Mouse (Mus musculus): ENCODE measurements around the gene Tnni2. TPM values are rescaled to one million over a fixed set of nuclear protein-coding genes. Genes with fewer than 3 reads are reported as not detected.

The Tnni2 gene
- polyA plus RNA-seq, 1 experiment from 2014 or later, result 29.3 TPM

GRCm38 (mm10) chr7:142407935-142408334 is 33.7 kb upstream of the Tnni2 start:
- no peak overlapping the region for H3K4me3 ChIP-seq (replicated peaks)
- H3K36me3 ChIP-seq (replicated peaks), result no peaks in the 10 kb centered on the region
- H3K4me2 ChIP-seq, result no peak overlapping the region
- no peak for ATAC-seq (ENCODE audit: insufficient read depth)
- no peaks in the 10 kb centered on the region for H3K27me3 ChIP-seq
- WGBS (ENCODE audit: insufficient replicate concordance), result 38% methylated on average over 4 of the region's 4 CpGs
- no peaks in the 10 kb centered on the region for H3K9me3 ChIP-seq (replicated peaks)
- H3K9ac ChIP-seq, result no peak overlapping the region
- no peak overlapping the region for H3K27ac ChIP-seq (replicated peaks)
- H3K4me1 ChIP-seq (replicated peaks), result peaks cover 16% of the 10 kb centered on the region

- H3K27me3 ChIP-seq, result no peaks in the 10 kb centered on the region
- H3K4me3 ChIP-seq (replicated peaks), result no peak overlapping the region
- ATAC-seq (ENCODE audit: insufficient read depth), result no peak
- H3K36me3 ChIP-seq (replicated peaks), result no peaks in the 10 kb centered on the region
- no peak overlapping the region for H3K9ac ChIP-seq
- H3K9me3 ChIP-seq (replicated peaks), result no peaks in the 10 kb centered on the region
- WGBS (ENCODE audit: insufficient replicate concordance), result 81% methylated on average over 8 of the region's 8 CpGs
- H3K4me2 ChIP-seq, result no peak overlapping the region
- H3K4me1 ChIP-seq (replicated peaks), result peaks cover 22% of the 10 kb centered on the region
- no peak overlapping the region for H3K27ac ChIP-seq (replicated peaks)
These were observed 32.9 kb upstream of the Tnni2 start for GRCm38 (mm10) chr7:142408686-142409085.

DNA sequence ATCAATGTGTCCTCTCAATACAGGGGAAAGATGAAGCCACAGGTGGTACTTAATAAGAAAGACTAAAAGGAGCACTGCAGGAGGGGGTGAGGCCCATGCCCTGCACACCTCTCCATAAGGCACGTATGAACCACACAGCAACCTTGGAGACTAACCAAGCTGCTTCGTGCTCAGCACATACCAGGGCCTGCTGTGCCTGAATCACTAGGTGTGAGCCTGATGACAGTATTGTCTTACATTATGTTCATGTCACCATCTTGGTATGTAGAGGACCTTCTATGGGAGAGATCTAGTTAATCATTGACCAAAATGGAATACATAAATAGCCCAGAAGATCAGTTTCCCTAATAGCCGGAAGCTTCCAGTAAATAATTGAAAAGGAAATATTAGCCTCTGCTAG is 32.0 kb upstream of the Tnni2 start:
- peaks cover 21% of the 10 kb centered on the region for H3K4me1 ChIP-seq (replicated peaks)
- H3K27me3 ChIP-seq, result no peaks in the 10 kb centered on the region
- 73% methylated on average over 3 of the region's 3 CpGs for WGBS (ENCODE audit: insufficient replicate concordance)
- H3K9me3 ChIP-seq (replicated peaks), result no peaks in the 10 kb centered on the region
- no peaks in the 10 kb centered on the region for H3K36me3 ChIP-seq (replicated peaks)
- H3K9ac ChIP-seq, result no peak overlapping the region
- no peak overlapping the region for H3K4me3 ChIP-seq (replicated peaks)
- no peak for ATAC-seq (ENCODE audit: insufficient read depth)
- H3K4me2 ChIP-seq, result no peak overlapping the region
- no peak overlapping the region for H3K27ac ChIP-seq (replicated peaks)

DNA sequence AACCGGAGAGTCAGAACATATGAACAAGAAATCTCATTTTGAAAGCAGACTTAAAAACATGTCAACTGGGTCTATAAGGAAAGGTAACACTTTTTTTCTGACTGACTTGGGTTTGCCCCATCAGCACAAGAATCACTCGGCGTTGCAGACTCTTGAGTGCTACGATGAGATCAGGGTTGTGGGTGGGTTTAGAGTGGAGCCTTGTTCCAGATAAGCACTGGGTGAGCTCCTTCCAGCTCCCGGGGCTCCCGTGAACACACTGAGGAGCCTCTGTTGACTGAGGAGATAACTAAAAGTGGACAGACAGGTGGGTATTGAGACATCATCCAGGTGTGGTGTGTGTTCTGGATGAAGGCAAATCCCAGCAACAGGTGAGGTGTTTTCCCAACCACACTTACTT is 28.3 kb upstream of the Tnni2 start:
- Histone ChIP-seq H3K27ac (replicated peaks) (no peak overlapping the region), H3K9me3 (replicated peaks) (no peaks in the 10 kb centered on the region), H3K4me3 (replicated peaks) (no peak overlapping the region), H3K9ac (no peak overlapping the region), H3K27me3 (no peaks in the 10 kb centered on the region), H3K36me3 (replicated peaks) (no peaks in the 10 kb centered on the region), H3K4me2 (peak overlapping the region; percentile 13; the same call in 1 of the 2 replicates), H3K4me1 (replicated peaks) (peaks cover 21% of the 10 kb centered on the region)
- ATAC-seq (ENCODE audit: insufficient read depth), result peak; percentile 78
- WGBS (ENCODE audit: insufficient replicate concordance), result 35% methylated on average over 6 of the region's 6 CpGs

DNA sequence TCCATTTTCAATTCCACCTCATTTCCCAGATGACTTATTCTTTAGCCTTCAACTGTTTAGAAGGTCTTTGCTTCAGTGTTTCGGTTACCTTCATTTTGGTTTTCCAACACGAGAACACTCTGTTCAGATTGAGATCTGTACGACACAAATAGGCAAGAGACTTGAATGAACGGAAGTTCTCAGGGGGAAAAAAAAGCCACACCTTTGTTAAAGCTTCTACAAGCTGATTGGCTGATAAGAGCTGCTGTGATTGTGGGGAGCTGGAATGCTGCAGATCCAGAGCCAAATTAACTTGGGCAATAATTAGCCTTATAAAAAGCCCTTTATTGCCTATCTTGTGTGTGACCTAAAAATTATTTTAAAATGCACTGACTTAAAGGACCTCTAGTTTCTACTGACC is 26.3 kb upstream of the Tnni2 start:
- Histone ChIP-seq H3K9me3 (replicated peaks) (no peaks in the 10 kb centered on the region), H3K4me1 (replicated peaks) (peaks cover 32% of the 10 kb centered on the region), H3K27ac (replicated peaks) (no peak overlapping the region), H3K4me2 (no peak overlapping the region), H3K27me3 (no peaks in the 10 kb centered on the region), H3K4me3 (replicated peaks) (no peak overlapping the region), H3K36me3 (replicated peaks) (no peaks in the 10 kb centered on the region), H3K9ac (no peak overlapping the region)
- 46% methylated on average over 4 of the region's 4 CpGs for WGBS (ENCODE audit: insufficient replicate concordance)
- ATAC-seq (ENCODE audit: insufficient read depth), result no peak

DNA sequence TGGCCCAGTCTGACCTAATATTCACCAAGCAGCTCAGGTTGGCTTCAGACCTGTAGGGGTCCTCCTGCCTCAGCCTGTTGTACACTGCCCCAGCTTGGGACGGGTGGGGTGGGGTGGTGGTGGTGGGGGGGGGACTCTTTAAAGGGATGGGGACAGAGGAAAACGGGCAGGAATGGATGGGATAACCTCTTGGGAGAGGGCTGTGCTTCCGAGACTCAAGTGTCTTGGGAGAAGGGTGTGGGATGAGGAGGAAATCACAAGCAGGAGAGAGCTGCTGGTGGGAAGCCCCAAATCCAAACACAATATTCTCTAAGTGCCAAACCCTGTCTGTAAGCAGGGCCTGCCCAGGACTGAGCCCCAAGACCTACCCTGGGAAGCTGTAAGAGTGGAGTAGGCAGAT is 25.4 kb upstream of the Tnni2 start:
- H3K9me3 ChIP-seq (replicated peaks), result no peaks in the 10 kb centered on the region
- H3K36me3 ChIP-seq (replicated peaks), result no peaks in the 10 kb centered on the region
- H3K4me3 ChIP-seq (replicated peaks), result no peak overlapping the region
- H3K4me1 ChIP-seq (replicated peaks), result peaks cover 41% of the 10 kb centered on the region
- ATAC-seq (ENCODE audit: insufficient read depth), result no peak
- H3K27ac ChIP-seq (replicated peaks), result no peak overlapping the region
- H3K9ac ChIP-seq, result no peak overlapping the region
- WGBS (ENCODE audit: insufficient replicate concordance), result 68% methylated on average over 3 of the region's 3 CpGs
- H3K27me3 ChIP-seq, result no peaks in the 10 kb centered on the region
- H3K4me2 ChIP-seq, result no peak overlapping the region

GRCm38 (mm10) chr7:142418027-142418426 is 23.6 kb upstream of the Tnni2 start:
- peak overlapping the region; percentile 19; the same call in 1 of the 2 replicates for H3K27ac ChIP-seq (replicated peaks)
- H3K27me3 ChIP-seq, result no peaks in the 10 kb centered on the region
- no peak for ATAC-seq (ENCODE audit: insufficient read depth)
- H3K4me1 ChIP-seq (replicated peaks), result peaks cover 53% of the 10 kb centered on the region
- no peak overlapping the region for H3K4me3 ChIP-seq (replicated peaks)
- H3K4me2 ChIP-seq, result no peak overlapping the region
- no peaks in the 10 kb centered on the region for H3K36me3 ChIP-seq (replicated peaks)
- H3K9ac ChIP-seq, result no peak overlapping the region
- H3K9me3 ChIP-seq (replicated peaks), result no peaks in the 10 kb centered on the region
- 92% methylated on average over 2 of the region's 2 CpGs for WGBS (ENCODE audit: insufficient replicate concordance)

- no peak overlapping the region for H3K9ac ChIP-seq
- H3K9me3 ChIP-seq (replicated peaks), result no peaks in the 10 kb centered on the region
- peaks cover 47% of the 10 kb centered on the region for H3K4me1 ChIP-seq (replicated peaks)
- 87% methylated on average over 8 of the region's 8 CpGs for WGBS (ENCODE audit: insufficient replicate concordance)
- H3K4me2 ChIP-seq, result no peak overlapping the region
- no peak for ATAC-seq (ENCODE audit: insufficient read depth)
- no peaks in the 10 kb centered on the region for H3K27me3 ChIP-seq
- H3K4me3 ChIP-seq (replicated peaks), result no peak overlapping the region
- H3K27ac ChIP-seq (replicated peaks), result peak overlapping the region; percentile 93; the same call in 1 of the 2 replicates
- H3K36me3 ChIP-seq (replicated peaks), result no peaks in the 10 kb centered on the region
These were observed 22.9 kb upstream of the Tnni2 start for GRCm38 (mm10) chr7:142418679-142419078.

- Histone ChIP-seq H3K27me3 (no peaks in the 10 kb centered on the region), H3K4me2 (peak overlapping the region; percentile 61), H3K4me1 (replicated peaks) (peaks cover 44% of the 10 kb centered on the region), H3K27ac (replicated peaks) (peak overlapping the region; percentile 93), H3K9ac (peak overlapping the region; percentile 57), H3K36me3 (replicated peaks) (no peaks in the 10 kb centered on the region), H3K4me3 (replicated peaks) (peak overlapping the region; percentile 29), H3K9me3 (replicated peaks) (no peaks in the 10 kb centered on the region)
- ATAC-seq (ENCODE audit: insufficient read depth), result peak; percentile 85
- 15% methylated on average over 5 of the region's 5 CpGs for WGBS (ENCODE audit: insufficient replicate concordance)
These were observed 21.7 kb upstream of the Tnni2 start for GRCm38 (mm10) chr7:142419887-142420286.

DNA sequence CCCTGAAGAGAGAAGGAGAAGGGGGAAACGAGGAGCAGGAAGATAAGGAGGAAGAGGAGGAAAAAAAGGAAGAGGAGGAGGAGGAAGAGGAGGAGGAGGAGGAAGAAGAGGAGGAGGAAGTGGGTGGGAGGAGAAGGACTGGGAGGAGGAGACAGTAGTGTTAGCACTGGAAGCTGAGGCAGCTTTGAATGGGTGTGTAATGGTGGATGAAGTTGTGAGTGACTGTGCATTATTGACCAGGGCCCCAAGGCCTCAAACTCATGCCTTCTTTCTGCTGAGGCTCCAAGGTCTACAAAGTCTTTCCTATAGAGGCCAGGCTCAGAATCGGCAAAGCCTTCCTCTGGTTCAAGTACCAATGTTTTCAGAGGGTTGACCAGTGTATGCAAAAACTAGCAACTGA is 19.8 kb upstream of the Tnni2 start:
- Histone ChIP-seq H3K4me3 (replicated peaks) (no peak overlapping the region), H3K9me3 (replicated peaks) (no peaks in the 10 kb centered on the region), H3K9ac (no peak overlapping the region), H3K36me3 (replicated peaks) (no peaks in the 10 kb centered on the region), H3K27ac (replicated peaks) (peak overlapping the region; percentile 93), H3K4me2 (no peak overlapping the region), H3K4me1 (replicated peaks) (peaks cover 44% of the 10 kb centered on the region), H3K27me3 (peaks cover under 1% of the 10 kb centered on the region; the same call in 1 of the 2 replicates)
- ATAC-seq (ENCODE audit: insufficient read depth), result peak; percentile 67
- WGBS (ENCODE audit: insufficient replicate concordance), result 51% methylated on average over 2 of the region's 2 CpGs

GRCm38 (mm10) chr7:142425641-142426213 is 15.9 kb upstream of the Tnni2 start:
- H3K4me1 ChIP-seq (replicated peaks), result peaks cover 23% of the 10 kb centered on the region
- H3K4me3 ChIP-seq (replicated peaks), result no peak overlapping the region
- no peaks in the 10 kb centered on the region for H3K9me3 ChIP-seq (replicated peaks)
- no peak overlapping the region for H3K27ac ChIP-seq (replicated peaks)
- no peak for ATAC-seq (ENCODE audit: insufficient read depth)
- H3K27me3 ChIP-seq, result peaks cover 39% of the 10 kb centered on the region; the same call in 1 of the 2 replicates
- H3K4me2 ChIP-seq, result no peak overlapping the region
- H3K36me3 ChIP-seq (replicated peaks), result no peaks in the 10 kb centered on the region
- H3K9ac ChIP-seq, result no peak overlapping the region
- 64% methylated on average over 11 of the region's 11 CpGs for WGBS (ENCODE audit: insufficient replicate concordance)

GRCm38 (mm10) chr7:142428213-142428612 is 13.4 kb upstream of the Tnni2 start:
- no peak overlapping the region for H3K27ac ChIP-seq (replicated peaks)
- H3K4me2 ChIP-seq, result no peak overlapping the region
- no peaks in the 10 kb centered on the region for H3K4me1 ChIP-seq (replicated peaks)
- 14% methylated on average over 7 of the region's 7 CpGs for WGBS (ENCODE audit: insufficient replicate concordance)
- H3K9ac ChIP-seq, result no peak overlapping the region
- no peaks in the 10 kb centered on the region for H3K9me3 ChIP-seq (replicated peaks)
- ATAC-seq (ENCODE audit: insufficient read depth), result no peak
- no peak overlapping the region for H3K4me3 ChIP-seq (replicated peaks)
- H3K36me3 ChIP-seq (replicated peaks), result no peaks in the 10 kb centered on the region
- H3K27me3 ChIP-seq, result peaks cover 59% of the 10 kb centered on the region; the same call in 1 of the 2 replicates
